Mouse (Mus musculus) embryonic facial prominence, embryonic 13.5 days (tissue): ENCODE data around the gene Pknox2. TPM values are rescaled to one million over a fixed set of nuclear protein-coding genes. Genes with fewer than 3 reads are reported as not detected.

ENCODE experiments used
- ATAC-seq: fragments of 200-750 bp; cut with Nextera tagmentation; 2 replicates; pipeline ENCODE4 v1.8.0; 2017; ENCODE audit warnings: low read depth; ENCODE audit not compliant: insufficient number of reproducible peaks, insufficient read depth, low FRiP score, low TSS enrichment
- H3K27ac ChIP-seq: fragments of 300-500 bp; sonication (generic); 2 replicates; pipeline ENCODE4 v1.5.1; 2015; ENCODE audit warnings: moderate library complexity, mild to moderate bottlenecking, inconsistent platforms
- H3K27me3 ChIP-seq: fragments of 300-500 bp; sonication (generic); 2 replicates; pipeline ENCODE4 v1.6.1; 2015; ENCODE audit warnings: mild to moderate bottlenecking, inconsistent platforms
- H3K36me3 ChIP-seq: fragments of 300-500 bp; sonication (generic); 2 replicates; pipeline ENCODE4 v1.6.1; 2015; ENCODE audit warnings: mild to moderate bottlenecking, inconsistent platforms
- H3K4me1 ChIP-seq: fragments of 300-500 bp; sonication (generic); 2 replicates; pipeline ENCODE4 v1.6.1; 2015; ENCODE audit warnings: inconsistent platforms
- H3K4me2 ChIP-seq: fragments of 300-500 bp; sonication (generic); 2 replicates; pipeline ENCODE4 v1.6.1; 2015; ENCODE audit warnings: moderate library complexity, mild to moderate bottlenecking, inconsistent platforms
- H3K4me3 ChIP-seq: fragments of 300-500 bp; sonication (generic); 2 replicates; pipeline ENCODE4 v1.5.1; 2015; ENCODE audit warnings: mild to moderate bottlenecking, inconsistent platforms
- H3K9ac ChIP-seq: fragments of 300-500 bp; sonication (generic); 2 replicates; pipeline ENCODE4 v1.6.1; 2015; ENCODE audit warnings: mild to moderate bottlenecking, inconsistent platforms
- H3K9me3 ChIP-seq: fragments of 300-500 bp; sonication (generic); 2 replicates; pipeline ENCODE4 v1.6.1; 2016; ENCODE audit warnings: inconsistent platforms
- WGBS: fragments of 180-500 bp; shearing (Covaris S2); methylation state at CpG from one replicate; pipeline ENCODE4 v1.1.7; 2015; ENCODE audit warnings: mixed read lengths; 5-methylcytosine and 5-hydroxymethylcytosine counted together
- polyA plus RNA-seq: library from polyadenylated mRNA; unstranded; fragments of >200 nt; fragmentation: Nextera tagmentation; extraction: Ambion mirVana; gene quantifications from 2 replicates; pipeline ENCODE4 v1.2.1, GENCODE M21; 2015

Pknox2 gene
- polyA plus RNA-seq: 10.9 and 11.3 TPM in 2 replicates

DNA sequence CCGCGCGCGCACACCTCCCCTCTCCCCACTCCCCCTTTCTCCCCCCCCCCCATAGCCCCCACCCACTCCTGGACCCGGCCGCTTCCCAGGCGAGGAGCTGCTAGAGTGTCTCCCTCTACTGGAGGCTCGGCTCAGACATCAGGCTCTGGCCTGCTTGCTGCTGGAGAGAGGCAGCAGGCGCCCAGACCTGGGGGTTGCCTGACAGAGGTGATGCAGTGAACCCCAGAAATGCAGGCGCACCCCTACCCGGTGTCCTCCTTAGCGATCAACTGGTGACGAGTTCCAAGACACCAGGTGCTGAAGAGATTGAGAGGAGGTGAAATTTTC is at the start of gene Pknox2:
Gene Pknox2, minus strand, starts transcription at position 49 of the 327 bp plus-strand sequence.
- 1% methylated on average over 8 of the region's 13 CpGs for WGBS
- peak within 1 kb of the TSS; percentile 77 for H3K4me3 ChIP-seq
- no peaks in the 10 kb centered on the region for H3K9me3 ChIP-seq
- ATAC-seq: peak; percentile 67
- peak within 1 kb of the TSS; percentile 91 for H3K9ac ChIP-seq
- peak within 1 kb of the TSS; percentile 97 for H3K27ac ChIP-seq
- peak within 1 kb of the TSS; percentile 90 for H3K4me2 ChIP-seq
- peaks cover 33% of the 10 kb centered on the region for H3K4me1 ChIP-seq
- peaks cover 35% of the 10 kb centered on the region for H3K27me3 ChIP-seq
- no peaks in the 10 kb centered on the region for H3K36me3 ChIP-seq

DNA sequence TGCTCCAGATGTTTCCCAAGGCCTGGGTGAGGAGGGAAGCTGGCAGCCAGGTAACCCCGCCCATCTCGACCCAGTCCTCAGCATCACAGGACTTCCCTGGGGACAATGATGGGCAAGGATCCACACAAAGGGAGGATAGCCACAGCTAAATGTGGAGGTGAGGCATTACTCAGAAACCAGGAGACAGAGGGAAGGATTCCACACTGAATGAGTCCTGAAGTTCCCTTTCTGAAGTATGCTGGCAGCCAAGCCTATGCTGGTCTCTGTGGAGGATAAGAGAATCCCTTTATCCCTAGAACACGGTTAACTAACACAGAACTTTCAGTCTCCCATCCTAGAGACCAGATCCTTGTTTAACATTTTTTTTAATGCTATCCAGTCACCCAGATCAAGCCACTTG is 40.8 kb upstream of the Pknox2 start:
- Histone ChIP-seq H3K27me3 (peaks cover 2% of the 10 kb centered on the region; the same call in 1 of the 2 replicates), H3K4me3 (no peak overlapping the region), H3K4me2 (no peak overlapping the region), H3K9me3 (0 out of 2 replicates have a peak, but pooled peaks cover 3% of the 10 kb centered on the region), H3K4me1 (no peaks in the 10 kb centered on the region), H3K9ac (no peak overlapping the region), H3K27ac (no peak overlapping the region), H3K36me3 (no peaks in the 10 kb centered on the region)
- no peak for ATAC-seq
- WGBS: 89% methylated on average over 3 of the region's 3 CpGs

DNA sequence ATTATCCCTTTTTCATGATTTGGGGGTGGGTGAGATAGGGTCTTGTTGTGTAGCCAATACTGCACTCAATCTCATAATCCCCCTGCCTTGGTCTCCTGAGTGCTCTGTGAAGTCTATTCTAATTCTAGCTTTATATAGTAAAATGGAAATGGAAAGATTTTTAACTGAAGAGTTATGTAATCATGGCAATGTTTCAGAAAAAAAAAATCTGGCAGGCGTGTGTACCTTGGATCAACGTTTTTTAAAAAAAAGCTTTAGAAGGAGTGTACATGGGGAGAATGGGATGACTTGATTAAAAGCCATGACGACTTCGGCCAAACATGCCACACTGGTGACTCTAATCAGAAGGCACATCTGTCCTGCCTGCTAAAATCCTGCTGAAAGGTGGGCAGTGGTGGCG is 40.2 kb upstream of the Pknox2 start:
- 80% methylated on average over 5 of the region's 5 CpGs for WGBS
- peaks cover 4% of the 10 kb centered on the region; the same call in 1 of the 2 replicates for H3K27me3 ChIP-seq
- no peak overlapping the region for H3K4me3 ChIP-seq
- H3K27ac ChIP-seq: no peak overlapping the region
- H3K9me3 ChIP-seq: 0 out of 2 replicates have a peak, but pooled peaks cover 3% of the 10 kb centered on the region
- H3K4me1 ChIP-seq: no peaks in the 10 kb centered on the region
- no peak overlapping the region for H3K4me2 ChIP-seq
- no peaks in the 10 kb centered on the region for H3K36me3 ChIP-seq
- no peak overlapping the region for H3K9ac ChIP-seq
- ATAC-seq: no peak

DNA sequence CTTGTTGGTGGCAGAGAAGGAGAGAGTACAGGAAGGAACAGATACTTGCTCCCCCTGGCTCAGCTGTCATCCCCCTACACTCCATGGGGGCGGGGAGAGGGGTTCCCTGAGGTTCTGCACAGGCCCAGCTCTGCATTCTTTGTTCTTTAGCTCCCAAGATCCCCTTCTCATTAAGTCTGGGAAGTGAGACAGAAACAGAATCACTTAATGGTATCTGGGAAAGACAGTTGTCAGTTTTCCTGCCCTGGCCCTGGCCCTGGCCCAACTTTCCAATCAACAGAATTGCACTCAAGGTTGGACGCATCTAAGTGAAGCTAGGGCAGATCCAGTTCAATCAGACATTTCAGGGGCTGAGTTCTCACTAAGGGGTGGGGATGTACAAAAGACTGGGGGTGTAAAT is 36.0 kb upstream of the Pknox2 start:
- H3K4me2 ChIP-seq: no peak overlapping the region
- no peaks in the 10 kb centered on the region for H3K36me3 ChIP-seq
- H3K4me3 ChIP-seq: no peak overlapping the region
- no peak overlapping the region for H3K9ac ChIP-seq
- peaks cover 14% of the 10 kb centered on the region for H3K27me3 ChIP-seq
- no peaks in the 10 kb centered on the region for H3K9me3 ChIP-seq
- peaks cover 15% of the 10 kb centered on the region for H3K4me1 ChIP-seq
- 77% methylated on average over 2 of the region's 2 CpGs for WGBS
- H3K27ac ChIP-seq: no peak overlapping the region
- no peak for ATAC-seq

DNA sequence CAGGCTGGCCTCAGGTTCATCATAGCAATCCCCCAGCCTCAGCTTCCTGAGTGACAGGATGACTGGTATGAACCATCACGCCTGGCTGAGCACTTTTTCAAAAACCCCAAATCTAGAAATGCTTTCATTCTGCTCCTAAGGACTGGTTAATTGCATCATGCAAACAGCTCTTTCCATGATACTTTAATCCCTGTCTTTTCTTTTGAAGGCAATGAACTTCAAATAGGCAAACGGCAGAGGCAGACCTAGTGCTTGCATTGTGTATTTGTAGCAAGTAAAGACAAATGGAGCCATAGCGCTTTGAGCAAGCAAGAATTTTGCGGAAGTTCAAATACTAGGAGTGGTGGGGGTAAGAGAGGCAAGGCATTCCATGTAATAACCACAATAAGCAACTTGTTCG is 34.4 kb upstream of the Pknox2 start:
- WGBS: 58% methylated on average over 5 of the region's 5 CpGs
- no peak overlapping the region for H3K9ac ChIP-seq
- no peak overlapping the region for H3K27ac ChIP-seq
- ATAC-seq: no peak
- H3K4me3 ChIP-seq: no peak overlapping the region
- H3K4me2 ChIP-seq: no peak overlapping the region
- H3K27me3 ChIP-seq: peaks cover 14% of the 10 kb centered on the region
- H3K9me3 ChIP-seq: no peaks in the 10 kb centered on the region
- no peaks in the 10 kb centered on the region for H3K36me3 ChIP-seq
- H3K4me1 ChIP-seq: peaks cover 31% of the 10 kb centered on the region

DNA sequence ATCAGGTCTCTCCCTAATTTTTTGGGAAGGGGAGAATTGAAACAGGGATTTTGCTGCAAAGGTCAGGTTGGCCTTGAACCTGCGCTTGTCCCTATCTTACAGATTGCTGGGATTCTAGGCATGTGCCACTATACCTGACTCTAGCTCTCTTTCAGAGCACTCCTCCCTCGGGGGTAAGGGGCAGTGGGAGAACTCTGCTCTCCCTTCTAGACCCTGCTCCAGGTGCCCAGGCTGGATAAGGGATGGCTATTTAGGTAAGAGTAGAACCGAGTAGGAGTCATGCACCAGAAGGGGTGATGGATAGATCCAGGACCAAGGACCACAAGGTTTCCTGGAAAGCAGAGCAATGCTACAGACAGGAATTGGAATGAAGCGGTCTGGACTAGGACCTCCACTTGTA is 32.4 kb upstream of the Pknox2 start:
- no peak overlapping the region for H3K27ac ChIP-seq
- no peak for ATAC-seq
- H3K9me3 ChIP-seq: no peaks in the 10 kb centered on the region
- H3K27me3 ChIP-seq: peaks cover 26% of the 10 kb centered on the region
- H3K4me3 ChIP-seq: no peak overlapping the region
- H3K4me1 ChIP-seq: peaks cover 39% of the 10 kb centered on the region
- no peaks in the 10 kb centered on the region for H3K36me3 ChIP-seq
- 97% methylated on average over 4 of the region's 4 CpGs for WGBS
- H3K9ac ChIP-seq: no peak overlapping the region
- H3K4me2 ChIP-seq: no peak overlapping the region

DNA sequence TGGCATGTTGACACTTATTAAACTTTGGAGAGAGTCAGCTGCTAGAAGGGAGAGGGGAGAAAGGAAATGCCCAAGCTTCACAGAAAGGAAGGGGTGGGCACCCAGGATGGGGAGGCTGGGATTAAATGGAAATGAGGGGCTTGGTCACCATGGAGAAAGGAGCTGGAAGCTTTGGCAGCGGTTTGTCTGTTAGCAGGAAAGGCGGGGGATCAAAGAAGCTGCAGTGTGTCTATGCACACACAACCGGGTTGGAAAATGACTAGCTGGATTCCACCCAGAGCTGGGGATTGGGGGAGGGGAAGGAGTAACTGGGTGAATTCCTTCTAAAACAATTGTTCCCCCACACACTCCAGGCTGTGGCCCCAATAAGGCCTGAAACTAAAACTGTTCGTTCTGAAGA is 31.7 kb upstream of the Pknox2 start:
- peaks cover 44% of the 10 kb centered on the region for H3K4me1 ChIP-seq
- H3K36me3 ChIP-seq: no peaks in the 10 kb centered on the region
- no peak overlapping the region for H3K9ac ChIP-seq
- no peak overlapping the region for H3K4me3 ChIP-seq
- ATAC-seq: no peak
- WGBS: 18% methylated on average over 4 of the region's 4 CpGs
- no peak overlapping the region for H3K4me2 ChIP-seq
- H3K9me3 ChIP-seq: no peaks in the 10 kb centered on the region
- H3K27ac ChIP-seq: peak overlapping the region; percentile 28; the same call in 1 of the 2 replicates
- H3K27me3 ChIP-seq: peaks cover 26% of the 10 kb centered on the region

DNA sequence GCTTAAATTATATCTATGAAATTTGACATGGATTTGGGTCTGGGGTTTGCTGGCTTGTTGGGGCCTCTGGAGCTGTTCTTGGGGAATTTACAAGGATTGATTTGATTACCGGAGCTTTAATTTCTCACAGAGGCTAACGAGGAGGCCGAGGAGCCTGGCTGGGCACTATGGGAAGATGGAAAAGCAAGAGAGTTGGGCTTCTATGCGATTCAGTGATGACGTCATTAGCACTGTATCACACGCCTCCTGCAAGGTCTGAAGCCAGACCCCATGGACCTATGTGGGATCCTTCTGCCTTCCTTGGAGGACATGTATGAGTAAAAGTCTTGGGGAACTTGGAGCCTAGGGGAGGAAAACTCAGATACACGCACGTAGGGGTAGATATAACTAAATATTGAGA is 30.3 kb upstream of the Pknox2 start:
- peaks cover 54% of the 10 kb centered on the region for H3K4me1 ChIP-seq

DNA sequence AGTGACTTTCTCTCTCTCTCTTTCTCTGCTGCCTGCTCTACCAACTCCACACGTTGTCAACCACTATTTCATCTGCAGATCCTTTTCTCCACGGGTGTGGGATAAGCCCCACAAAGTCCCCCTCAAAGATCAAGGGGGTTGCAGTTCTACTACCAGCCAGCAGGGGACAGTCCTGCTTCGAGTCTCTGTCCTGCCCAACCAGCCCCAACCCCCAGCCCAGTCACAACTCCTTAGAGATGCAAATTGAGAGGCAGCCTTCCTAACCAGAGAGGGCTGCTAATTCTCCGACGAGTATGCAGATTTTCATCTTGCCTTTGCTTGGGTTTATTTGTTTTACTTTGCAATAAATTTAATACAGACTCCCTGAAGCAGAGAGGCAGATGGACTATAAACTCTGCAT is 29.9 kb upstream of the Pknox2 start:
- no peaks in the 10 kb centered on the region for H3K36me3 ChIP-seq
- H3K27me3 ChIP-seq: peaks cover 22% of the 10 kb centered on the region
- peak; percentile 69; the same call in 1 of the 2 replicates for ATAC-seq
- no peak overlapping the region for H3K4me3 ChIP-seq
- peak overlapping the region; percentile 24; the same call in 1 of the 2 replicates for H3K4me2 ChIP-seq
- H3K9me3 ChIP-seq: no peaks in the 10 kb centered on the region
- H3K4me1 ChIP-seq: peaks cover 54% of the 10 kb centered on the region
- WGBS: under 1% methylated on average over 5 of the region's 5 CpGs
- H3K27ac ChIP-seq: 0 out of 2 replicates have a peak overlapping the region, but pooled peaks have one; percentile 5
- no peak overlapping the region for H3K9ac ChIP-seq

More for the DNA sequence above, 30.3 kb upstream of the Pknox2 start:
- Histone ChIP-seq H3K27me3 (peaks cover 22% of the 10 kb centered on the region), H3K4me3 (no peak overlapping the region), H3K4me2 (peak overlapping the region; percentile 24), H3K36me3 (no peaks in the 10 kb centered on the region), H3K27ac (0 out of 2 replicates have a peak overlapping the region, but pooled peaks have one; percentile 5), H3K9me3 (no peaks in the 10 kb centered on the region), H3K9ac (no peak overlapping the region)
- no peak for ATAC-seq
- WGBS: 40% methylated on average over 8 of the region's 8 CpGs

DNA sequence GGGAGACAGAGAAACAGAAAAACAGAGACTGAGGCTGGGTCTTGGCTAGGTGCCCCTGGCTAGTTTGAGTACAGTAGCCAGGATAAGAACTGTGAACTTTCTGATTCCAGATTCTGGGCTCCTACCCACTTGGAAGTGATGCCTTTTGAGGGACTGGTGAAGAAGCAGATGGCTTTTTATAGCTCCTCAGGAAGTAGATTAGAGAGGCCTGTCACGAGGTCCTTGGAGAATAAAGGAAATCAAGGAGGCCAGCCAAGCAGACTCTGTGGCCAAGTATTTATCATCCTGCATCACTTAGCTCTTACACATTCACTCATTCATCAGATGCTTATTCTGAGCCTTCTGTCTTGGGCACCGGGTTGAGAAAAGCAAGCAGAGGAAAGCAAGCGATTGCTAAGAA is 28.8 kb upstream of the Pknox2 start:
- Histone ChIP-seq H3K4me2 (no peak overlapping the region), H3K36me3 (no peaks in the 10 kb centered on the region), H3K9me3 (no peaks in the 10 kb centered on the region), H3K27me3 (peaks cover 22% of the 10 kb centered on the region), H3K9ac (no peak overlapping the region), H3K4me1 (peaks cover 54% of the 10 kb centered on the region), H3K4me3 (no peak overlapping the region), H3K27ac (no peak overlapping the region)
- 75% methylated on average over 3 of the region's 3 CpGs for WGBS
- ATAC-seq: no peak

DNA sequence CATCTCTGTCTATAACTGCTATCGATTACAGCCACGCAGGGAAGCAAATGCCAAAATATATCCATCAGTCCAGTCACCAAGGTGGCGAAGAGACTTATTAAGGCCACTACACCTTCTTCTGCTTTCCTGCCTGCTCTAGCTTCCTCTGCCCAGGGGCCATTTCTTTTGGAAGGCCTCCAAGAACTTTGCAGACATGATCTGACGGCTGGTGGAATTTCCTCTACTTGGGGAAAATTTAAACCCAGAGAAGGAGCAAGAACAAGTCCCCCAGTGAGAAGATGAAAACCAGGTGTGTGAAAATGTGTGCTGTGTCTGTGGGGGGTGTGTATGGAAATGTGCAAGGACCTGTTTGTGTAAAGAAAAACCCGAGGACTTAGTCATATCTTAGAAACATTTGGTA is 26.2 kb upstream of the Pknox2 start:
- ATAC-seq: no peak
- Histone ChIP-seq H3K4me1 (peaks cover 43% of the 10 kb centered on the region), H3K4me3 (no peak overlapping the region), H3K27me3 (peaks cover 12% of the 10 kb centered on the region; the same call in 1 of the 2 replicates), H3K36me3 (no peaks in the 10 kb centered on the region), H3K4me2 (no peak overlapping the region), H3K9ac (no peak overlapping the region), H3K9me3 (no peaks in the 10 kb centered on the region), H3K27ac (no peak overlapping the region)
- 24% methylated on average over 5 of the region's 5 CpGs for WGBS

DNA sequence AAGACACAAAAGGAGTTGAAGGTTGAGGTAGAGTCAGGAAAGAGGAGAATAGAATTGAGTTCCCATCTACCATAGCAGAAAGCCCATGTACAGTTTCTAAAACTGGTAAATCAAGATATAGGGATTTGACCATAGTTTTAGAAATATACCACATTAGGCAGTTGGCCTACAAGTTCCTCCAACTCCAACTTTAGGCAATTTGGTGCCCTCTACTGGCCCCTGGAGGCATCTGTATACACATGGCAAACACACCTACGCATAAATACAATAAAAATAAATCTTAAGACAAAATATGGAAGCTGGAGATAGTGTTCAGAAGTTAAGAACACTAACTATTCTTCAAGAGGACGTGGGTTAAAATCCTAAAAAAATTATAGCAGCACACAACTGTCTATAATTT is 19.7 kb upstream of the Pknox2 start:
- Histone ChIP-seq H3K4me1 (peaks cover 5% of the 10 kb centered on the region; the same call in 1 of the 2 replicates), H3K4me2 (no peak overlapping the region), H3K36me3 (no peaks in the 10 kb centered on the region), H3K9me3 (no peaks in the 10 kb centered on the region), H3K27me3 (no peaks in the 10 kb centered on the region), H3K27ac (no peak overlapping the region), H3K9ac (no peak overlapping the region), H3K4me3 (no peak overlapping the region)
- 74% methylated on average over 2 of the region's 2 CpGs for WGBS
- no peak for ATAC-seq
